Mouse (Mus musculus) gastrocnemius, postnatal 4 days (tissue): ENCODE results near the gene Grid1. TPM values are rescaled to one million over a fixed set of nuclear protein-coding genes. Genes with fewer than 3 reads are reported as not detected.
A peak's percentile ranks its signal among the peaks of the same experiment; 100 is the strongest.

ENCODE experiments used
- DNase-seq, 2 experiments: peaks; one replicate each; pipeline ENCODE4 v3.0.0; 2021 to 2022; ENCODE audit warnings: low spot score in 2 of 2, mixed read lengths in 2 of 2
- total RNA-seq, 2 experiments: library from RNA; stranded (reverse); gene quantifications; 2 replicates each; pipeline ENCODE4 v1.2.3; 2021

Gene Grid1
- total RNA-seq, 2 experiments from 2014 or later = 0.27 to 0.34 TPM

DNA sequence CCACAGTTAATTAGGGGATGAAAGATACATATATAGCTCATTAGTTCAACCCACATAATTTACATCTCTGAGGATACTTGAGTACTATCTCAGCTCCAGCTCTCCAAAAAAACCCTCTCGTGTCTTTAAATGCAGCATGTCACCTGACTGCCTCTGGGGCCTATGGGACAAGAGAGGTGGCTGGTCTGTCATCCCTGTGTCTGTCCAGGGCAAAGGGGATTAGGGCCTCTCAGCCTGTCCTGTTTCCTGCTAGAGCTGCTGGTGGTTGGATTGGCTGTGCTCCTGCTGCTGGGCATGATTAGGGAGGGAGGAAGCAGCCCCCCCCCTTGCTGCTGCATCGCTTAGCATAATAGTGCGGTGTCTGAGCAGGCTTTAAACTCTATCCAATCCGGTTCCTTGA is 88.9 kb downstream of the Grid1 start:
- DNase-seq = no peak

DNA sequence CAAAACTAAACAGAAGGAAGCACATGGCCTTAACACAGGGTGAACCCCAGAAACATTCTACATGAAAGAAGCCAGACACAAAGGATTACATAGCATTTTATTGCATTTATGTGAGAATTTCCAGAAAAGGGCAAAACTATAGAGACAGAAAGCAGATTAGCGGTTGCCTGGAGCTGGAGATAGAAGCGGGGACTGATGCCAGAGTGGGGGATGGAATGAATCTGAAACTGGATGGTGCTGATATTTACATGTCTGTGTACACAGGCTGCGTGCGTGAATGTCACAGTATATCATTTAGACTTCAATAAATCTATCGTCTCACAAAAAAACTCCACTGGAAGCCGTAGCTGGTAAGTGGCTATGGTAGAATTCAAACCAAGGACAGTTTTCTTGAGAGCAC is 96.4 kb downstream of the Grid1 start:
- no peak for DNase-seq

DNA sequence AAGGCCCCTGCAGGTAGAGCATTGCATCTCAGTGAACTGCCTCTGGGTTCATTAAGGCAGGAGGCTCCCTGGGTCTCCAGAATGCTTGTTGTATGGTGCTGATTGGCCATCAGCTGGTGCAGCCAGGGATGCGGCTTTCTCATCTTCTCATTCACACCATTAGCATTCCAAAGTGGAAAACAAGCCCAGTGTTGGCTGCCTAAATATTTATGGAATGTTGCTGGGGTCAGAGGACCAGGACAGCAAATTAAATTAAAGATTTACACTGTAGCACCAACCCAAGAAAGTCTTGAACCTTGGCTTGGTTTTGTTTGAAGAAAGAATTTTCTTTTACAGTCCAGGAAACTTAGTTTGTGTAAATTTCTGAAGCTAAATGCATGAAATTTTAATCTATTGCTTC is 97.2 kb downstream of the Grid1 start:
- DNase-seq = no peak

DNA sequence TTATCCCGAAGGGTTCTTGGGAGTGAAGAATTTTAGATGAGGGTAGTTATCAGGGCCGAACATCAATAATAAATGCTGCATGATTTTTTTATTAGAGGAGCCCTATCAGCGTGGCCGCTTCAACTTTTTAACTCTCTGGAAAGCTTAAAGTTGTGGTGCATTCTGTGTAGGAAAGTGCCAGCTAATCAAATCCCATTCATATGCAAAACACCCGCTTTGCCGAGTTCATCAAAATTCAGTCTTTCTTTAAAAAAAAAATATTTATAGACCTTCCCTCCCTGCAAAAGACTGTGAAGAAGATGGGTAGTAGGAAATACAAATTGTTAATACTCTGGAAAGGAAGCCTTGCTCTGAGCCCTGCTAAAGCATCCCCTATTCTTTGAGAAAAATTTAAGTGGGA is 99.3 kb downstream of the Grid1 start:
- no peak for DNase-seq

DNA sequence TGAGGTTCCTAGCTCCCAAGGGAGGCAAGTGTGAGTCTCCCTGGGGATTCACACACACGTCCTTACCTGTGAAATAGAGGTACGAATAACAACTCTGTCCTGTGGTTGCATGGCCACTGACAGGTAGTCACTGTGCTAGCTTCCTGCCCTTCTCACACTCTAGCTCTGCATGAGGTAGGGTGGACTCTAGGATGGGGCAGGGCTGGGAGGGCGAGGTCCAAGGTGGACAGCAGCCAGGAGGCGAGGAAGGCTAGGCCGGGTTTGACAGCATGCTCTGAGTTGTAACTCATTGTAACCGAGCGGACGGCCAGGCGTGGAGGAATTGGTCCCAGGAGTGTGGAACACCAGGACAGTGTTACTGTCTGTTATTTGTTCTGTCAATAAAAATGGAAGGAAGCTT is 101.4 kb downstream of the Grid1 start:
- DNase-seq = no peak

DNA sequence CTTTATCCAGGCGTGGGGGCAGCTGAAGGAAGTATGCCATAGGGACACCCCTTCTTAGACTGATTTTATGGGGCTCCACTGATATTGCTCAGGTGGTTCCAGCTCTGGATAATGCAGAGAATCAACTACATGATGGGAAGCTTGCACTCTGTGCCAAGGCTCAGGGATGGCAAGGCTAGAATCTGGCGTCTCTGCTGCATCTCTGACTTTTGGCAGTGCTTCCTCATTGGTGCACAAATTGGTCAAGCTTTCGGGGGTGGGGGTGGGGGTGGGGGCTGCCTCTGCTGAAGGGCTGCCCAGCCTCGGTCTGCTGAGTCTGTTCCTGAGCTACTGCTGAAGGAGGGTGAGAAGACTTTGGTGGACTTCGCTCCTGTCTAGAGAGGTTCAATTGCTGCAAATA is 105.1 kb downstream of the Grid1 start:
- no peak for DNase-seq

DNA sequence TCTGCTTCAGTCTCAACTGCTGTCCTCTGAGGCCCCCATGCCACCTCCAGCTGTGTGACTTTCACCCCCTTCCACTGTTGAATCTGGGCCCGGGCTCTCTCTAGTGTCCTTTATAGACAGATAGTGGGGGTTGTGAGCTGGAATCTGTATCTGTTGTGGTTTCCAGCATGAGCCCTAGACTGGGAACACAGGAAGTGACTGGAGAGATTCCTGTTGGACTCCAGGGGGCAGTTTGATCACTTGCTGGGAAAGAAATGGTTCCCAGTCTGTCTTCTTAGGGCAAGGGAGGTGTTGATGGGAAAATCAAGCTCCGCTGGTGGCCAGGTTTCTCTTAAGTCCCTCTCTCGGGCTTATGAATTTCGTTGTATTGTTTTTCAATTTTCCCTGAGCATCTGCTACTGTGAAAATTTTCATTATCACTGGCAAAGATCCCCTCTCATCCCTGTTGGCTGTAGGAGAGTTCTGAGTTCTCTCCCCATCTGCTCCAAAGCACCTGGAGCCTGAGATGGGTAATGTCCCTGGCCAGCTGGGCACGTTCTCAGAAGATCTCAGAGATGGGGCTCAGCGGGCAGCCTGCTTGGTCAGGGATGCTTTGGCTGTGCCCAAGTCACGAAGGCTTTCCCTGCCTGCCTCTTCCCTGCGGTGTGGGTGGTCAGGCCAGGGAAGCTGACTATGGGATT is 110.3 kb downstream of the Grid1 start:
- DNase-seq = no peak

DNA sequence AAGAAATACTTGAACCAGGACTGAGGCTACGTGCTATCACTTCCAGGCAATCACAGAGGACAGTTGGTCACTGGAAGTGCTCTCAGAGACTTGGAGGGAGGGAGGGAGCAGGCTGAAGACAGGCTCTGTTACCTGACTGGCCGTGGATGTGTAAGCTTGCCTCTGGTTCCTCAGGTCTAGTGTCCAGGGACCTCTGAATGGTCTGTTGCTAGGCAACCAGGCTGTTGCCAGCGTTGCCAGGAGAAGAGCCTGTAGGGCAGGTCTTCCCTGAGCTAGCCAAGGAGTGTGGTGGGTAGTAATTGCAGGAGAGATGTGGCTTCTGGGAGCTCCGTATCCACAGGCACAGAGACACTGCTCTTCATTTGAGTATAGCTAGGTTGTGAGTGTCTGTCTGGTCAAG is 113.3 kb downstream of the Grid1 start:
- no peak for DNase-seq

DNA sequence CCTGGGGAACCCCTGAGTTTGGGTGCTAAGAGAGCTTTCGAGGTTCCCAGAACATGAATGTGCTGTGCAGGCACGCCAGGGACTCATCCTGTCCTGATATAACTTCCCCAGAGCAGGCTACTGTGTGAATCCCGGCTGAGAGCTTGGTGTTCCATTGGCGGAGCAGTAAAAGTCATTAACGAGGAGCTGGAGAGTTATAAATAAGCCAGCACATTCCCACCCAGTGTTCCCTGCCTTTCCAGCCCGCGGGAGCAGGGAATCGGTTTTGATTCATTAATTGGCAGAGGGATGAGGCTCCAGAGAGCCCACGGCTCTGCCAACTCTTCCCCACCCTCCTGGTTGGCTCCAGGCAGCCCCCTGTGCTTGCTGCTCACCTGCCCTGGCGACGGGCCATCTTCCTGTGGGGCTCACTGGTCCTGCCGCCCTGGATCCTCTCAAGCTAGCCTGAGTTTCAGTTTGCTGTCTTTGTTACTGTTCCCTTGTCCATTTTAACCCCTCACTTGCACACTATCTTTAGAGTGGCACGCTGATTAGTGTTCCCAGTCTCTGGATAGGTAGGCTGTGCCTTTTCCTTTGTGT is 116.4 kb downstream of the Grid1 start:
- no peak for DNase-seq

DNA sequence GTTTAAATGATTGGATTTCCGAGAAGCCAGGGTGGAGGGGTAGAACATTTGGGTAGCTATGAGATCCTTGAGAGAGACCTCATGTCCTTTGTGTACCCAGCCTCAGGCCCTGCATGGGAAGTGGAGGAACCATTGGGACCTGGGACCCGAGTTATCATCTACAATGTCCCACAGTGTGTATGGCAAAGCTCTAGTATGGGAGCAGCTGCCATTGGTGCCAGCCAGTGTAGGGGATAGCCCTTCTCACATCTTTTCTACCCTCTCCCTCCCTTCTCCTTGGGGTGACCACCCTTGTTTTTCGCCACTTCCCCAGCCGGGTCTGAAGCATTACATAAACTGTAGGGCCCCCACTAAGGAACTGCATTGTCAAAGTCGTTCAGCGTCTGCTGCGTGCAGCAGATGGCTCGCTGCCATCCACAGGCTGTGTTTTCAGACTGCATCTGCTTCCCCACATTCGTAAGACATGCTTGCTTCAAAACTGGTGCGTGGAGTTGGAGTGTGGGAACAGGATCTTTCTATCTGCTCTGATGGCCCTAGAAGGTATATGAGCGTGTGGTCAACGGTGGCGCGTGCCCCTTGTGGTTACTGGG is 124.6 kb downstream of the Grid1 start:
- no peak for DNase-seq

DNA sequence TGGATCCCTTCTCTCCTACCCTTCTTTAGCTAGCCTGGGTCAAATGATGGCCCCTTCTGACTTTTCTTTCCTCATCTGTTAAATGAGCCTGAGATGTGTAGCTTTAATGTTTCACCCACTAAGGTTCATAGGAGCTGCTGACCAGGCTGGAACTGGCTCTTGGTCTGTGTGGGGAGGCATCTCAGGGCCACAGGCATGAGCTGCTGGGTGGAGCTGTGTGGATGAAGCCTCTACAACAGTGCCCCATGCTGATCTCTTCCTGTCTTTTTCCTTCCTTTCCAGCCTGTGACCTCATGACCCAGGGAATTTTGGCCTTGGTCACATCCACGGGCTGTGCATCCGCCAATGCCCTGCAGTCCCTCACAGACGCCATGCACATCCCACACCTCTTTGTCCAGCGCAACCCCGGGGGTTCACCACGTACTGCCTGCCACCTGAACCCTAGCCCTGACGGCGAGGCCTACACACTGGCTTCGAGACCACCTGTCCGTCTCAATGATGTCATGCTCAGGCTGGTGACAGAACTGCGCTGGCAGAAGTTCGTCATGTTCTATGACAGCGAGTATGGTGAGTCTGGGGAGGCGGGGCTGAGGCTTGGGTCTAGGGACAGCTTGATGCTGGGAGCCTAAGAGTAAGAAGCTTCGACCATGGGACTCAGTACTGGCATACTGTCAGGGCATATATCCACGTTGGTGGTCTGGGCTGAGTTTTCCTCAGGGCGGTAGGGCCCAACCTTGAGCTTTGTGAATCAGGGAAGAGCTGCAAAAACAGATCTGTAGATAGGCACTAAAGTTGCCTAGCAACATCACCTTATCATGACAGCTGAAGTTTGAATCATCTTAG is 125.8 kb downstream of the Grid1 start:
- no peak for DNase-seq

DNA sequence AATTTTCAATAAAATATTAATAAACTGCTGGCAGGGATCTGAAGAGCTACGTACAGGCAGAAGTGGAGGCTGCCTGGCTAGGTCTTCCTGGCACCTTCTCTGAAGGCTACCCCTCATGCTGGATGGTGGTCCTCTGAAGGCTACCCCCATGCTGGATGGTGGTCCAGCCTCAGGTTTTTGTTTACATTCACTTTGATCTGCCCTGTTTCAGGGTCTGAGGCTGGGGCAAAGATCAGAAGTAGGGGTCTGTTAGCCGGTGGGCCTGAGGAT is 126.3 kb downstream of the Grid1 start:
- DNase-seq = no peak

DNA sequence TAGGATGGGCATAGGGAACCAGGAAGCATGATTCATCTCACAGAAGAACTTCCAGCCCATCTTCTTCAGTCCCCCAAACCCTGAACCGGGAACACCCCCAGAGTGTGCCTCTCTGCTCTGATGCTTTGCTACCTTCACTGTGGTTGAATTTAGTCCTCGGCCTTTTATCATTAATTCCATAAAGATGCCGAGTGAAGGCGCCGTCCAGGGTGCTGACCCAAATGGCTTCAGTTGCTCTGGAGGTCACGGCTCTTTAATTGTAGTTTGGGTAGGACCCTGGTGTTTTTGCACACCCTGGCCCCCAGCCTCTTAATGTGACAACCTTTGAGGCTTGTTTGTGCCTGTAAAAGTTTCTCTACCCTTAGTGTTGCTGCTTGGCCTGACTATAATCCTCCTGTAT is 128.3 kb downstream of the Grid1 start:
- no peak for DNase-seq

DNA sequence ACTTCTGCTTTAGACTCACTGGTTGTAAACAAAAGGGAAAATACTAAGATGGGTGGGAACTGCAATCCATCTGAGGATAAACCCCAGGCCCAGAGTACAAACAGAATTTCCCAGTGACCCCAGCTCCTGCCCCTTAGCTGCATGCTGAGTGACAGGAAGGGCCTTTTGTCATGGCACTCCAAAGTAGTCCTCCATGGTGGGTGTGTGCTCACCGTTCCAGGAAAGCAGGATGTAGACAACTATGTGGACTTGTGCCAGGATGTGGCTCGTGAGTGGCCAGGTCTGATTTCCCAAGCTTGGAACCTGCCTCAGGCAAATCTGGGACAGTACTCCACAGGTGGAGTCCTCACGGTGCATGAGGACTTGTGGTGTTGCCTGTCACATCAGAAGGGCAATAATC is 132.4 kb downstream of the Grid1 start:
- DNase-seq = no peak

DNA sequence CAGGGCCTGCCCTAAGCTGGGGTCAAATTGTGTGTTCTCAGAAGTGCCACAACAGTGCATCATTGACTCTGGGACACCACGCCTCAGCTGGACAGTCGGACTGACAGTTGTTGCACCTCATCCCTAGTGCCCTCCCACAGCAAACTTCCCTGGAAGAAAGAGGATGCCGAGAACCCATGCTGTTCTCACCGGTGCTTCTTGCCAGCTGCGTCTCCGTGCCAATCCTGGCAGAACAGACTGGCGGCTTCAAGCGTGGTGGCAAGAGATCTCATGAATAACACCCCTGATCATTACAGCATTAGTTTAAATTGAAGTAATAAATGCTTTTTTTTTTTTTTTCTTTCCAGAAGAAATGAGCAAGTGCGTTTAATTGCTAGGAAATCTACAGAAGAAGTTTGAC is 133.7 kb downstream of the Grid1 start:
- peak in 1 of 2 experiments; percentile 6 for DNase-seq

DNA sequence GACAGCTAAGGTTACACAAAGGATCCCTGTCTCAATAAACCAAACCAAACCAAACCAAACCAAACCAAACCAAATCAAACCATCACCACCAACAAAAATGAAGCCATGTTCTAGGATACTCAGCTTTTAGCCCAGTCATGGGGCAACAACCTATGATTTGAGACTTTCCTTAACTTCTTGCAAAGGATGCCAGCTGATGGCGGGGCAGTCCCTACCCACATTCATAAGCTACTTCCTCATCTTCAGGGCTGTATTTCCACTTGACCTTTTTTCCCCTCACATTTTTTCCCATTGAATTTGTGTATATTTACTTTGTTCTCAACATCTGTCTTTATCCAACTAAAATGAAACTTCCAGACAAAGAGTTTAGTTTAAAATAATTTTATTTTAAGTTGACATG is 135.8 kb downstream of the Grid1 start:
- DNase-seq = no peak

DNA sequence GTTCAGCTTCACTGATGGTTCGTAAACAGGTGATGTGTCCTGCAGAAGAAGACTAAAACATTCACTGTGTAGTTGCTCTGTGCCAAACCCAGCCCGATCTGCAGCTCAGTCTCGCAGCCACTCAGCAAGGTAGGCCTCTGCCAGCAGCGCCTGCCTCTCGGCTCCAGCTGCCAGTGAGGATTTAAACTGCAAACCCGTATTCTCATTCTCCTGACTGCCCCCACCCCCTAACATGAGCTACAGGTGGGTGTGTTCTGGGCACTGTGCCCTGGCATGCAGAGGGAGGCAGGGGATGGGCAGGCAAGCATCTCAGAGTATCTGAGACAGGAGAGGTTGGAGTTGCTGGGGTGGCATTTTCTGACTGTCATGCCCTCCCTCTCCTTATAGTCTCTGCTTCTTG is 140.3 kb downstream of the Grid1 start:
- DNase-seq = no peak

DNA sequence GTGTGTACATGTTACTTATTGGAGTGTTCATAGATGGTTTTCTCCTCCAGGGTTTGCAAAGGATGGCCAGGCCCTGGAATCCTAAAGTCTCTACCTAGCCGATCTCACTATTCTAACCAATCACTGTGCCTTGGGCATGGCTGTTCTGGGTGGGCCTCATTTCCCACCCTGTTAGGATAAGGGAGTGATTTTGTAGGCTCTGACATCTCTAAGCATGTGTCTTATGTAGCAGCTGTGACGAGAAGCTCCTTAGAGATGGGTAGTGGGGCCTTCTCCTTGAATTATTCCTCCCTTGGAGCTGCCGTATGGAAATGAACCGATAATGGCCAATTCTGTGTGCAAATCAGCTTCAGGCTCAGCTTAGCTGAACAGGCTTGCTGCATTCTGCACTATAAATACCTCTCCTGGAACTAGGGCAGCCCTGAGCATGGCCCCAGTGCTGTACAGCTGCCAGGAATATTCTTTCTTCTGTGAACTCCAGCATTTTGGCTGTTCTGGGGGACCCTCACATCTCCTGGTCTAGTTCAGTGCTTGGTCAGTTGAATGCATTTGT is 143.8 kb downstream of the Grid1 start:
- no peak for DNase-seq

DNA sequence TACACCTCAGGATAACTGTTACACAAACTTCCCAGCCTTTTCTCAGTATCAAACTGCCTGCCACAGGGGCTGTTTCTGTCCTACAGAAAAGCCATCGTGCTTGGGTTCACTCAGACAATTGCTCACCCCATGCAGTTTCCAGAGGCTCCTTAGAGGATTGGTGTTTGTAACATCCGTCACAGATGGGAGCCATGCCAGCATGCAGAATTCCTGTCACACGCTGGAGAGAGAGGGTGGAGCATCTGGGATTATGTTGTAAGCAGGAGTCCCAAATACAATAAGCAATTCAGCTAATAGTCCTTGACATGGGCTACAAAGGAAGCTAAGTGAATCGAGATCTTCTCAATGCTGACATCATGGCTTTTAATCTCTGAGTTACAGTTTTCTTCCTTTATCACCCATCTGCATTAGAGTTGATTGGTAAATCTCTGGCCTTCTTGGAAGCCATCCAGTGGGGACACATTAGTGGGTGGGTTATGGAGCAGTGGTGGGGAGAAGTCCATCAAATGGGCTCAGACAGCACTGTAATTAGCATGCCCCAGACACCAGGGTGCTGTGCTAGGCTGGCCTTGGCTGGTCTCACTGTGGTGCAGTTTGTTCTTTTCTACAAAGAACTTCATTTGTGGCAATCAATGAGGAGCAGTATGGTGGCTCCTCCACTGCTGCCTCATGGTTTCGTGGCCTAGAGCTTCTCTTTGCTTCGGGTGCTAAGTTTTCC is 149.4 kb downstream of the Grid1 start:
- peak in 1 of 2 experiments; percentile 12 for DNase-seq

DNA sequence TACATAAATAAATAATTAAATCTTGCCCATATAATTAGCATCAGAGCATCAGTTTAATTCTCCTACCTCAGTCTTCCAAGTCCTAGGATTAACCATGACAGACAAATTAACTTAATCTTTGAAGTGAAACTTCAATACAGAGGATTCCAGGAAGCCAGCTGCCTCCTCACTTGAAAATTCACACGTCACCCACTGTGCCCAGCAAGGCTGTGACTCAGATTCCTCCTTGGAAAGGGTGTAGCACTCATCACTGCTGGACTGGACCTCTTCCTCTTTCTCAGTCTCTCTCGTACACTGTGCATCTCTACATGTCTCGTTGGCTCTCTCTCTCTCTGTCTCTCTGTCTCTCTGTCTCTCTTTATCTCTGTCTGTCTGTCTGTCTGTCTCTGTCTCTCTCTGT is 153.0 kb downstream of the Grid1 start:
- no peak for DNase-seq

DNA sequence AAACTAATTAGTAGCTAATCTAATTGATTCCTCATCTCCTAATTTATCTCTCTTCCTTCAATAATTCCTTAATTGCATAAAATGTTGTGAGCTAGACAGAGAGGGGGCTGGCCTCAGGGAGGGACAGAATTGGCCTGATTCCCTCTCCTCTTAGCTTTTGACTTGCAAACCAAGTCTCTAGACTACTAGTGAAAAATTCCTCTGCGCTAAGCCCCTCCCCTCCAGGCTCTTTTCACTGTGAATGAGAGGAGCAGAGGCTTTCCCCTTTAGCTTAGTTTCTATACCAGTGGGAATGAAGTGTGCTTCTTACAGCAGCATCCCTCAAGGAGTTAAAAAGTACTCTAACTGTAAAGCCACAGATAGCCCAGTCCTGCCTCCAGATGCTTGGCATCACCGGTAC is 160.8 kb downstream of the Grid1 start:
- DNase-seq = no peak
